Mouse (Mus musculus) ES-Bruce4 (cell line): ENCODE measurements at regions not wholly inside any gene's neighbourhood (a gene's known extent, or its start where the extent isn't known, plus 50 kb on each side); places are given as distances from the start of the nearest gene placed in this dataset.

Experiments
- CTCF ChIP-seq: IDR thresholded peaks from one replicate; pipeline ENCODE4 v1.8.1; 2011; ENCODE audit warnings: low read depth, low read length
- EP300 ChIP-seq: IDR thresholded peaks from 2 replicates; pipeline ENCODE4 v1.6.1; 2011; ENCODE audit warnings: low read depth, low read length; ENCODE audit not compliant: insufficient read depth

DNA sequence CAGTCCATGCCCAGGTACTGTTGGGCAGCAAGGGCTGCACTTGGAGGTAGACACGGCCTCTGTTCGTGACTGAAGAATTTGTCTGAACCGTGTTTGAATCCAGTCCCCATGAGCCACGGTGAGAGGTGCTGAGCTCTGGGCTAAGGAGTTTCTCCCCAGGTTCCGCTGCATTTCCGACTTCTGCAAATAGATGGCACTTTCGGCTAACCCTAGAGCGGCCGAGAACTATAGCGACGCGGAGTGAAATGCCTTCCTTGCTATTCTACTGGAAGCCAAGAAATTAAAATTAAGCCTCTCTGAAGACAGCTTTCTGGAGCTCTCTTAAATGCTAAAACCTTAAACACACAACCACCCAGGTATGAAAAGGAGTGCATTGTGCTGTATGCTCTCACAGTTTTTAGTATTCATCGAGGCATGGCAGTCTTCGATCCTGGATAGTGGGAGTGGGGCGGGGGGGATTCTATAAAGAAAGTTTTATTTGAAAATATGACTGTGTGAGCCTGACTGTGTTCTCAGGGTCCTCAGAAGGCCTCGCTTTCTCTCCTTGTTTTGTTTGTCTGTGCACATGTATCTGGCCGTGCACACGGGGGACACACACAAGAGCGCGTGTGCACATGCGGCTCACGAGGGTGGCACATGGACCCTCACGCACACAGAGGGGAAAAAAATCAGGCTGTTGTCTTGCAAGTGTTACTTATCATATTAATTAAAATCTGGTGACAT, 159.6 kb downstream of the Tex29 start:
- peak; percentile 64 for TF ChIP-seq CTCF
- no peak for TF ChIP-seq EP300
